Mouse (Mus musculus): ENCODE data around the gene Isoc2a.

Isoc2a gene

GRCm38 (mm10) chr7:4899649-4900522, 22.9 kb downstream of the Isoc2a start:
- no peak for TF ChIP-seq GATA4 (IDR thresholded peaks at IDR 0.05; ENCODE audit: insufficient replicate concordance, low read length)

GRCm38 (mm10) chr7:4900523-4900851, 23.5 kb downstream of the Isoc2a start:
- TF ChIP-seq GATA4 (IDR thresholded peaks at IDR 0.05; ENCODE audit: insufficient replicate concordance, low read length) = no peak

DNA sequence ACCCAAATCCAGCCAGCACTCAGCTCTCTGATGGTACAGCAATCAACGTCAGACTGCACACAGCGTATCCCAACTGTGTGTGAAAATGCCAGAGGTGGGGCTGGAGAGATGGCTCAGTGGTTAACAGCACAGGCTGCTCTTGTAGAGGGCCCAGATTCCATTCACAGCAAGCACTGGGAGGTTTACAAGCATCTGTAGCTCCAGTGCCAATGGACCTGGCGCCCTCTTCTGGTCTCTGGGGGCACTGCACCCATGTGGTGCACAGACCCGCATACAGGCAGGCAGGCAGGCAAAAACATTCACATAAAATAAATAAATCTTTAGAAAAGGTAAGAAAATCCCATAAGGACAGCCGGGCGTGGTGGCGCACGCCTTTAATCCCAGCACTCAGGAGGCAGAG, 24.2 kb downstream of the Isoc2a start:
- TF ChIP-seq GATA4 (IDR thresholded peaks at IDR 0.05; ENCODE audit: insufficient replicate concordance, low read length) = no peak

DNA sequence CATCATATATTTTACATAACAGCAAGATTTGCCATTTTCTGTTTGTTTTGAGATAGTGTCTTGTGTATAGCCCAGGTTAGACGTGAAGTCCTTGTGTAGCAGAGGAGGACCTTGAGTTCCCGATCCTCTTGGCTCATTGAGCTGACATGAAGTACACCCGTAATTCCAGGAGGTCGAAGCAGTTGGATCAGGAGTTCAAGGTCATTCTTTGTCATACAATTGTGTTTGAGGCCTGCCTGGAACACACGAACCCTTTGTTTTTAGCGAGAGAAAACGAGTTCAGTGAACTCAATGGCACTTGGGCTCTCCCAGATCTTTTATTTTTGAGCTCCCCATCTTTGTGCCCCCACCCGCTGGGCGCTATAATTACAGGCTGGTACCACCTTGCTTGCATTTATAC, 25.5 kb downstream of the Isoc2a start:
- no peak for TF ChIP-seq GATA4 (IDR thresholded peaks at IDR 0.05; ENCODE audit: insufficient replicate concordance, low read length)

DNA sequence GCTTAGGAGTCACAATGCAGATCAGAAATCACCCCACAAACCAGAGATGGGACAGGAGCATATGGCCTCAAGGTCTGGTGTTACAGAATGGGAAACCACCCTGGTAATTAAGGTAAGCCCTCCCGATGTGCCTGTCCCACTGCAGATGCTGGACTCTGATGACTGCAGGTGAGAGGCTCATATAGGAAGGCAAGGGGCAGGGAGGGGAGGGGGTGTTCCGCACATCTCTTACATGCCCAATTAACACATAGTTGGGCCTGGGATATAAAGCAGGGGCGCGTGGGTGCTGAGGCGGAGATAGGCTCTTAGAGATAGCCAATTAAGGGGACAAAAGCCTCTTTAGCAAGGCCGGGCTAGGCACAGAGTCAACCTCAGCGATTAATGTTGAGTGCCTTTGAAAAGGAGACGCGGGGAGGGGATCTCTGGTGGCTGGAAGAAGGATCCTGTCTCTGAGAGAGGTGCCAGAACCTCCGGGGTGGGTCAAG, 29.6 kb downstream of the Isoc2a start, which contains the start of gene Gm36210:
Gm36210 (minus strand) TSS at position 51 of the 485 bp plus-strand sequence.
- no peak for TF ChIP-seq GATA4 (IDR thresholded peaks at IDR 0.05; ENCODE audit: insufficient replicate concordance, low read length)

GRCm38 (mm10) chr7:4911561-4911960, 34.6 kb downstream of the Isoc2a start:
- no peak for TF ChIP-seq GATA4 (IDR thresholded peaks at IDR 0.05; ENCODE audit: insufficient replicate concordance, low read length)

DNA sequence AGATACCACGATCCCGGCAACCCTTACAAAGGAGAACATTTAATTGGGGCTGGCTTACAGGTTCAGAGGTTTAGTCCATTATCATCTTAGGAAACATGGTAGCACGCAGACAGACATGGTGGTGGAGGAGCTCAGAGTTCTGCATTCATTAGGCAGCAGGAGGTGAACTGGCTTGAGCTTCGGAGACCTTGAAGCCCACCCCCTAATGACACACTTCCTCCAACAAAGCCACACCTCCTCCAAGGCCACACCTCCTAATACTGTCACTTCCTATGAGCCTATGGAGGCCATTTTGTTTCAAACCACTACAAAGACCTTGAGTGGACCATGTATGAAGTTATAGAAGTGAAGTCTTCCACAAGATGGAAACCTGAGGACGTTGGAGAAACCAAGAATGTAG, 35.3 kb downstream of the Isoc2a start:
- TF ChIP-seq GATA4 (IDR thresholded peaks at IDR 0.05; ENCODE audit: insufficient replicate concordance, low read length) = no peak

GRCm38 (mm10) chr7:4915007-4915665, 38.2 kb downstream of the Isoc2a start, which contains the start of gene Zfp628:
Gene Zfp628 (plus strand): TSS chr7:4915217.
- peak; percentile 69; the same call in 1 of the 2 replicates for TF ChIP-seq GATA4 (IDR thresholded peaks at IDR 0.05; ENCODE audit: insufficient replicate concordance, low read length)

GRCm38 (mm10) chr7:4915669-4916416, 38.9 kb downstream of the Isoc2a start:
- TF ChIP-seq GATA4 (IDR thresholded peaks at IDR 0.05; ENCODE audit: insufficient replicate concordance, low read length) = no peak

DNA sequence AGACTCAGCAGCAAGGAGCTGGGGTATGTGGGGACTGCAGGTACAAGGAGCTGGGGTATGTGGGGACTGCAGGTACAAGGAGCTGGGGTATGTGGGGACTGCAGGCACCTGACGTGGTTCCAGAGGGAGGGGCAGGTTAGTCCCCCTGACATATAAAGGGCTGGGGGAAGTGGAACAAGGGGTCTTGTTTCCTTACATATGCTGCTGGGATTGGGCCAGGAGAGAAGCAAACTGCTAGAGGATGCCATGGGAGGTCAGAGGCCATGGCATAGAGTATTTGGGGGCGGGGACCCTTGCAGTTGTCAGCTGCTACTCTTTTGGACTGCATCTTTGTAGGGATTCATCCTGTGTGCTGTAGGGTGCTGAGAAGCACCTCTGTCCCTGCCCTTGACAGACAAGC, 40.5 kb downstream of the Isoc2a start:
- TF ChIP-seq GATA4 (IDR thresholded peaks at IDR 0.05; ENCODE audit: insufficient replicate concordance, low read length) = no peak

DNA sequence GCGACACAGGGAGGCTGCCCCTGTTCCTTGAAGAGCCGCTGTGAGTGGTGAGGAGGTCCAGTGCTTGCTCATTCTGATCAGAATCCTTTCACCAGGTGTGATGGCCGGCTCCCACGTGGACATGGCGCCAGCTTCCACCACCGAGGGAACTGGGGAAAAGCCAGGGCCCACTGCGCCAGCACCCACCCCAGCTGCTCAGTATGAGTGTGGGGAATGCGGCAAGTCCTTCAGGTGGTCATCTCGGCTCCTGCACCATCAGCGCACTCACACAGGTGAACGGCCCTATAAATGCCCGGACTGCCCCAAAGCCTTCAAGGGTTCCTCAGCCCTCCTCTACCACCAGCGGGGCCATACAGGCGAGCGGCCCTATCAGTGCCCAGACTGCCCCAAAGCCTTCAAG, 41.7 kb downstream of the Isoc2a start:
- TF ChIP-seq GATA4 (IDR thresholded peaks at IDR 0.05; ENCODE audit: insufficient replicate concordance, low read length) = no peak

- no peak for TF ChIP-seq GATA4 (IDR thresholded peaks at IDR 0.05; ENCODE audit: insufficient replicate concordance, low read length)
These were observed 42.1 kb downstream of the Isoc2a start for GRCm38 (mm10) chr7:4919096-4919495.

DNA sequence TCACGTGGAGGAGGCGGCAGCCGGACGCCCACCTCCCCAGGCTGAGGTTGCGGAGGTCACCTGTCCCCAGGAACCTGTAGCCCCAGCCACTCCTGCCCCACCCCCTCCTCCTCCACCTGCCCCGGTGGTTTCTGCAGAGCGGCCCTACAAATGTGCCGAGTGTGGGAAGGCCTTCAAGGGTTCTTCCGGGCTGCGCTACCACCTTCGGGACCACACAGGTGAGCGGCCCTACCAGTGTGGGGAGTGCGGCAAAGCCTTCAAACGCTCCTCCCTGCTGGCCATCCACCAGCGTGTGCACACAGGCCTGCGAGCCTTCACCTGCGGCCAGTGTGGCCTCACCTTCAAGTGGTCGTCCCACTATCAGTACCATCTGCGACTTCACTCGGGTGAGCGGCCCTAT, 43.0 kb downstream of the Isoc2a start:
- no peak for TF ChIP-seq GATA4 (IDR thresholded peaks at IDR 0.05; ENCODE audit: insufficient replicate concordance, low read length)

- no peak for TF ChIP-seq GATA4 (IDR thresholded peaks at IDR 0.05; ENCODE audit: insufficient replicate concordance, low read length)
These were observed 43.5 kb downstream of the Isoc2a start for GRCm38 (mm10) chr7:4920496-4920895.

Measured in liver, adult (tissue).